Mouse (Mus musculus) hindbrain, postnatal 0 days (tissue): ENCODE data around the gene Spats2. TPM values are rescaled to one million over a fixed set of nuclear protein-coding genes. Genes with fewer than 3 reads are reported as not detected.
"Not testable (repeated sequence)": the region's sequence is repeated elsewhere in the genome, so short reads cannot be mapped to it uniquely, and the experiment has no call there.

Experiments
- ATAC-seq: fragments of 200-750 bp; cut with Nextera tagmentation; 2 replicates; pipeline ENCODE4 v1.8.0; 2017; ENCODE audit warnings: mild to moderate bottlenecking, moderate TSS enrichment, moderate library complexity
- DNase-seq: peaks from one replicate; pipeline ENCODE4 v3.0.0-alpha.2; 2015; ENCODE audit warnings: low spot score
- H3K27ac ChIP-seq: fragments of 300-500 bp; sonication (generic); 2 replicates; pipeline ENCODE4 v1.5.1; 2014; ENCODE audit warnings: mild to moderate bottlenecking
- H3K27me3 ChIP-seq: fragments of 300-500 bp; sonication (generic); 2 replicates; pipeline ENCODE4 v1.6.1; 2014; ENCODE audit warnings: low read length, mixed read lengths; ENCODE audit not compliant: insufficient read depth
- H3K36me3 ChIP-seq: fragments of 300-500 bp; sonication (generic); 2 replicates; pipeline ENCODE4 v1.6.1; 2014; ENCODE audit warnings: low read length, mixed read lengths; ENCODE audit not compliant: insufficient read depth
- H3K4me1 ChIP-seq: fragments of 300-500 bp; sonication (generic); 2 replicates; pipeline ENCODE4 v1.6.1; 2014; ENCODE audit warnings: antibody characterized with exemption, low read length, mixed read lengths; ENCODE audit not compliant: insufficient read depth
- H3K4me2 ChIP-seq: fragments of 300-500 bp; sonication (generic); 2 replicates; pipeline ENCODE4 v1.6.1; 2014; ENCODE audit warnings: low read depth, mild to moderate bottlenecking, low read length, moderate library complexity, mixed read lengths
- H3K4me3 ChIP-seq: fragments of 300-500 bp; sonication (generic); 2 replicates; pipeline ENCODE4 v1.5.1; 2014; ENCODE audit warnings: low read length
- H3K9ac ChIP-seq: fragments of 300-500 bp; sonication (generic); replicated peaks from 2 replicates; pipeline ENCODE4 v1.6.1; 2014; ENCODE audit warnings: mild to moderate bottlenecking, low read length, moderate library complexity, mixed read lengths
- H3K9me3 ChIP-seq: fragments of 300-500 bp; sonication (generic); 2 replicates; pipeline ENCODE4 v1.6.1; 2016; ENCODE audit warnings: low read length, mixed read lengths
- CTCF ChIP-seq: IDR thresholded peaks from 2 replicates; pipeline ENCODE4 v1.5.1; 2016; ENCODE audit warnings: antibody characterized with exemption, control low read depth, low read depth
- WGBS: fragments of 180-500 bp; shearing (Covaris S2); extraction: QIAGEN DNeasy Blood & Tissue Kit; methylation state at CpG from one replicate; pipeline ENCODE4 v1.1.7; 2014; 5-methylcytosine and 5-hydroxymethylcytosine counted together
- polyA plus RNA-seq: library from polyadenylated mRNA; unstranded; fragments of >200 nt; fragmentation: Nextera tagmentation; extraction: Ambion mirVana; gene quantifications from 2 replicates; pipeline ENCODE4 v1.2.1, GENCODE M21; 2015
- total RNA-seq: library from RNA; depleted of rRNA; stranded (reverse); fragments of >200 nt; gene quantifications from 2 replicates; pipeline ENCODE4 v1.2.3, GENCODE M21; 2014; rRNA removed

Gene Spats2
- total RNA-seq (23.6 and 25.8 TPM in 2 replicates), polyA plus RNA-seq (23.4 and 23.6 TPM in 2 replicates)

DNA sequence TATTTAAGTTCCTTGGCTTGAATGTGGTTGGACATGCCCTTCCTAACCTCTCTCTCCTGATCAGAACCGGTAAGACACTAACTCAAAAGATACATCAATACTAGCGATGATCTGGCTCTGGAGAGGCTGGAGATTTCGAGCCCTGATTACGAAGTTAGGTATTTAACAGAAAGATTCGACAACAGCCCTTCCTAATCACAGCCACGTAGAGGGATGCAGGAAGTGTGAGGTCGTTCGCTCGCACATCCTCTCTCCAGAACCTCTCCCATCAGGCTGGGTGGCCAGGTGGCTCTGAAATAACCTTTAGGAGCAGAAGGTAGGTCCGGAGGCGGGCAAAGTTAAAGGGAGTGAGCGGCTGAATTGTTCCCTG is at the start of gene Spats2:
Gene Spats2 (plus strand): TSS at position 206 of the 370 bp plus-strand sequence.
- no peaks in the 10 kb centered on the region for H3K9me3 ChIP-seq
- no peaks in the 10 kb centered on the region for H3K27me3 ChIP-seq
- WGBS: 2% methylated on average over 12 of the region's 12 CpGs
- H3K4me3 ChIP-seq: peak within 1 kb of the TSS; percentile 80
- H3K9ac ChIP-seq: peak within 1 kb of the TSS; percentile 88
- peak within 1 kb of the TSS; percentile 63 for H3K4me2 ChIP-seq
- no peak for ATAC-seq
- H3K4me1 ChIP-seq: no peaks in the 10 kb centered on the region
- no peak for TF ChIP-seq CTCF
- H3K36me3 ChIP-seq: no peaks in the 10 kb centered on the region
- DNase-seq: no peak
- peak within 1 kb of the TSS; percentile 91 for H3K27ac ChIP-seq

GRCm38 (mm10) chr15:99076011-99076410 is 49.7 kb upstream of the Spats2 start:
- H3K27ac ChIP-seq, H3K36me3 ChIP-seq, H3K4me3 ChIP-seq, H3K9me3 ChIP-seq, DNase-seq, H3K4me2 ChIP-seq, H3K9ac ChIP-seq, ATAC-seq, H3K27me3 ChIP-seq: not testable (repeated sequence)
- peaks cover 12% of the 10 kb centered on the region for H3K4me1 ChIP-seq
- 97% methylated on average over 3 of the region's 3 CpGs for WGBS

DNA sequence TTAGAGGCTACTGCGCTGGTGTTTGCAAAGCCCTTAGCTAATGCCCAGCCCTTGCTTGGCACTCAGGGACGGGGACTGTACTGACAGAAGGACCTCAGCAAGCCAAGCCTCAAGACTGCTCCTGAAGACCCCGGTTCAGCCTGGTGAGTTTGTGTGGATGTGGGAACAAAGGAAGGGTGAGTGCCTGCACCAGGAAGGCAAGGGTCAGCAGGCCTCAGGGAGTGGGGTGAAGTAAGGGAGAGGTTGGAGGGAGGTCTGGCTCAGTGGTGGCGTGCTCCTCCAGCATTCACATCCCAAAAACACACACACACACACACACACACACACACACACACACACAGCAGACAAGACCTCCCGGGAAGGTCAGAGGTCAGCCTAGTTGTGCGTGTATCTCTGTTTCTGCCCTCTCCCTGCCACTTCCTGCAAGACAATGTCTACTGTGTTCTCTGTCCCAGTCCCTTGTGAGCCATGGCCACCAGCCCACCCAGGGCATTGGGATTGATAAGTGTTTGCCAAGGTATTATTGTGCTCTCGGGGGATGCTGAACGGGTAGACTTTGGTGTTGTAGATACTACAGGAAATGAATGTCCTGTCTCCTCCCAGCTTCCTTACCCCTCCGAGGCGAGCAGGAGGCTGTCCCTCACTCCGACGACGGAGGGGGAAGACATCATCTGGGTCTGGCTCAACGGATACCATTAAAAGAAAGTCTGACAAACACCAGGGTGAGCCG is 47.4 kb upstream of the Spats2 start:
- Histone ChIP-seq H3K4me2 (no peak overlapping the region), H3K27ac (no peak overlapping the region), H3K4me3 (no peak overlapping the region), H3K9me3 (no peaks in the 10 kb centered on the region), H3K27me3 (no peaks in the 10 kb centered on the region), H3K4me1 (peaks cover 12% of the 10 kb centered on the region), H3K9ac (no peak overlapping the region), H3K36me3 (no peaks in the 10 kb centered on the region)
- WGBS: 75% methylated on average over 15 of the region's 15 CpGs
- ATAC-seq (no peak), DNase-seq (no peak)
- TF ChIP-seq CTCF: no peak

- no peak overlapping the region for H3K27ac ChIP-seq
- no peaks in the 10 kb centered on the region for H3K9me3 ChIP-seq
- no peak overlapping the region for H3K4me2 ChIP-seq
- H3K4me3 ChIP-seq: no peak overlapping the region
- 84% methylated on average over 3 of the region's 3 CpGs for WGBS
- H3K36me3 ChIP-seq: no peaks in the 10 kb centered on the region
- H3K9ac ChIP-seq: no peak overlapping the region
- DNase-seq: no peak
- no peaks in the 10 kb centered on the region for H3K27me3 ChIP-seq
- ATAC-seq: no peak
- H3K4me1 ChIP-seq: peaks cover 8% of the 10 kb centered on the region
- TF ChIP-seq CTCF: peak; percentile 11; the same call in 1 of the 2 replicates
Measured at GRCm38 (mm10) chr15:99079804-99080203, 45.9 kb upstream of the Spats2 start.

DNA sequence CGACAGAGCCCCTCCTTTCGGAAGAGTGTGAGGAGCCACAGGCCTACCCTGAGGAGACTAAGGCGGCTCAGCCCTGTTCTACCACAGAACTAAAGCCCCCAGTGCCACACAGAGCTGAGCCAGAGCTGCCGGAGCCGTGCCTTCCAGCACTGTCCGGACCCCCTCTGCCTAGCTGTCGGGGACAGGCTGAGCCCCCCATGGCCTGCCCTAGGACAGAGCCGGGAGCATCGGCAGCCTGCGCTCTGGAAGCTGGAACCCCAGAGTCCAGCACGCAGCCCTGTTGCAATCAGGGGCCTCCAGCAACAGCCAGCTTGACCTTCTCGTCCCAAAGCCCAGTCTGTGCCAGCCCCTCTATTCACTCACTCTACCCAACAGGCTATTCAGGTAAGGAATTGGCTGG is 43.4 kb upstream of the Spats2 start:
- Histone ChIP-seq H3K9me3 (no peaks in the 10 kb centered on the region), H3K4me2 (no peak overlapping the region), H3K4me3 (no peak overlapping the region), H3K9ac (no peak overlapping the region), H3K27me3 (peaks cover 19% of the 10 kb centered on the region), H3K27ac (no peak overlapping the region), H3K36me3 (no peaks in the 10 kb centered on the region), H3K4me1 (no peaks in the 10 kb centered on the region)
- ATAC-seq: no peak
- 92% methylated on average over 12 of the region's 12 CpGs for WGBS
- no peak for TF ChIP-seq CTCF
- no peak for DNase-seq

DNA sequence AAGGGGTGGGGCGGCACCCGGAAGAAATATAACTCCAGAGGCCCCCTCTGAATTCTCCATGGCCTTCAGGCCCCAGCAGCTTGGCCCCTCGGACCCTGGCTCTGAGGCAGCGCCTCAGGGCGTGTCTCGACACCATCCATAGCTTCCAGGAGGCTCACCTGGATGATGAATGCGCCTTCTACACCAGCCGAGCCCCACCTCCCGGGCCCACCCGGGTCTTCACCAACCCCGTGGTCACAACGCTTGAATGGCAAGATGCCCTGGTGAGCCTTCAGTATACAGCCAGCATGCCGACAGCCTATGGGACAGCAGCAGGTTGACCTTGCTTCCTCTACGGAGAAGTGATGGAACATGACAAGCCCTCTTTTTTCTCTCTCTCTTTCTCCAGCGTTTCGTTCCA is 42.9 kb upstream of the Spats2 start:
- no peak for ATAC-seq
- no peak overlapping the region for H3K4me3 ChIP-seq
- H3K4me2 ChIP-seq: no peak overlapping the region
- 88% methylated on average over 16 of the region's 16 CpGs for WGBS
- peaks cover 24% of the 10 kb centered on the region for H3K27me3 ChIP-seq
- H3K9ac ChIP-seq: no peak overlapping the region
- no peak for TF ChIP-seq CTCF
- no peaks in the 10 kb centered on the region for H3K4me1 ChIP-seq
- H3K9me3 ChIP-seq: no peaks in the 10 kb centered on the region
- no peak for DNase-seq
- no peak overlapping the region for H3K27ac ChIP-seq
- no peaks in the 10 kb centered on the region for H3K36me3 ChIP-seq

GRCm38 (mm10) chr15:99083258-99083657 is 42.5 kb upstream of the Spats2 start:
- 68% methylated on average over 9 of the region's 9 CpGs for WGBS
- Histone ChIP-seq H3K4me2 (no peak overlapping the region), H3K27me3 (peaks cover 29% of the 10 kb centered on the region), H3K9ac (no peak overlapping the region), H3K4me1 (no peaks in the 10 kb centered on the region), H3K27ac (no peak overlapping the region), H3K4me3 (no peak overlapping the region), H3K36me3 (no peaks in the 10 kb centered on the region), H3K9me3 (no peaks in the 10 kb centered on the region)
- peak; percentile 77 for TF ChIP-seq CTCF
- ATAC-seq (no peak; the same call in 1 of the 2 replicates), DNase-seq (peak; percentile 71)
